ENCODE assay signal across 18 mouse cellular contexts in the genomic region with DNA sequence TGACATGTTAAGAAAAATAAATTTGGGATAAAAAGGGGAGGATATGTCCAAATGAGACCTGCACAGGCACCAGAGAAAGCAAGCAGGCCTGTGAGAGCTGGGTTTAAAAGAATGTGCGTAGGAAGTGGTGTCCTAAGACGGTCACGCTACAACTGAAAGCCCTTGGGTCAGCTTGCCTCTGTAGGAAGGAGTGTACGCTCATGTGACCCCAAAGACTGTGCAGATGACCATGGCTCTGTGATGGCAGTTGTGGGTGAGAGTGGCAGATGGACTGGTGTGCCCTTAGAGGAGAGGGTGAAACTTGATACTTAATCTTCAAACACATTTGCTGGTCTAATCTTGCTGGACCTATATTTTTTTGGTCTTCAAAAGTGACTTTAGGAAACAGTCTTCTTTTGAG.
DNase-seq lines count a peak whose midpoint lies in the region; ATAC-seq lines count a peak whose summit lies in the region.
"Had no signal": no experiment of that assay in that cellular context is flagged by ENCODE, and none has a peak within 500 bp of the region (broad histone marks: within the 10 kb centered on the region; RNA-seq: fewer than 3 reads in every experiment).

No protein-coding gene starts in this region.

- H3K27ac ChIP-seq in embryonic facial prominence, embryonic 13.5 days = 0 out of 2 replicates have a peak overlapping the region, but pooled peaks have one; percentile 30
- H3K27ac ChIP-seq in embryonic facial prominence, embryonic 10.5 days (replicated peaks) = no peak overlapping the region
- H3K27ac ChIP-seq in kidney, embryonic 14.5 days (ENCODE audit: low read depth, low read length) = no peak overlapping the region
- H3K27ac ChIP-seq in intestine, embryonic 15.5 days = no peak overlapping the region
- H3K27ac ChIP-seq: forebrain, embryonic 13.5 days; hindbrain, embryonic 15.5 days had no signal

- H3K4me1 ChIP-seq in embryonic facial prominence, embryonic 13.5 days = peaks cover 40% of the 10 kb centered on the region
- H3K4me1 ChIP-seq in embryonic facial prominence, embryonic 10.5 days = peaks cover 36% of the 10 kb centered on the region
- peaks cover 23% of the 10 kb centered on the region for H3K4me1 ChIP-seq in kidney, embryonic 14.5 days (ENCODE audit: control insufficient read depth, insufficient read depth, low read length)
- 0 out of 2 replicates have a peak, but pooled peaks cover 6% of the 10 kb centered on the region for H3K4me1 ChIP-seq in intestine, embryonic 15.5 days (replicated peaks)

- DNase-seq in embryonic facial prominence, embryonic 10.5 days (ENCODE audit: low spot score) = no peak
- no peak for DNase-seq in kidney, adult 18-20 months
- DNase-seq in layer of hippocampus, adult 9-11 months = peak; percentile 24
- no peak for DNase-seq in layer of hippocampus, adult 9-10 months (ENCODE audit: low spot score)
- DNase-seq: adrenal gland, postnatal 10 days; B cell, adult 2 months; cerebellum, adult 11-12 months; cerebellum, adult 9-10 months; cerebellum, postnatal 25 days; forebrain, postnatal 0 days; gastrocnemius, postnatal 36 days; heart, postnatal 36 days had no signal

- no peak overlapping the region for H3K9ac ChIP-seq in embryonic facial prominence, embryonic 13.5 days
- no peak overlapping the region for H3K9ac ChIP-seq in kidney, embryonic 14.5 days (ENCODE audit: low read depth, low read length)
- no peak overlapping the region for H3K9ac ChIP-seq in intestine, embryonic 15.5 days
- H3K9ac ChIP-seq: forebrain, embryonic 13.5 days; forebrain, postnatal 0 days; heart, embryonic 12.5 days; hindbrain, embryonic 15.5 days had no signal

- no peak overlapping the region for H3K4me2 ChIP-seq in embryonic facial prominence, embryonic 13.5 days
- no peak overlapping the region for H3K4me2 ChIP-seq in kidney, embryonic 14.5 days (replicated peaks; ENCODE audit: low read depth, low read length)
- H3K4me2 ChIP-seq in intestine, embryonic 15.5 days (replicated peaks) = no peak overlapping the region
- H3K4me2 ChIP-seq: forebrain, embryonic 13.5 days; heart, embryonic 12.5 days; hindbrain, embryonic 15.5 days had no signal

- no peaks in the 10 kb centered on the region for H3K9me3 ChIP-seq in embryonic facial prominence, embryonic 13.5 days
- H3K9me3 ChIP-seq in embryonic facial prominence, embryonic 10.5 days = no peaks in the 10 kb centered on the region
- H3K9me3 ChIP-seq in kidney, embryonic 14.5 days (ENCODE audit: control insufficient read depth, low read length) = no peaks in the 10 kb centered on the region; the same call in 1 of the 2 replicates
- no peaks in the 10 kb centered on the region for H3K9me3 ChIP-seq in intestine, embryonic 15.5 days
- H3K9me3 ChIP-seq: hindbrain, embryonic 15.5 days had no signal

- WGBS in embryonic facial prominence, embryonic 13.5 days = 71% methylated on average over 4 of the region's 4 CpGs
- WGBS in embryonic facial prominence, embryonic 10.5 days = 75% methylated on average over 4 of the region's 4 CpGs
- 48% methylated on average over 4 of the region's 4 CpGs for WGBS in kidney, embryonic 14.5 days
- WGBS in intestine, embryonic 15.5 days = 86% methylated on average over 4 of the region's 4 CpGs

- no peaks in the 10 kb centered on the region for H3K36me3 ChIP-seq in embryonic facial prominence, embryonic 13.5 days
- peaks cover 13% of the 10 kb centered on the region for H3K36me3 ChIP-seq in embryonic facial prominence, embryonic 10.5 days (replicated peaks)
- no peaks in the 10 kb centered on the region for H3K36me3 ChIP-seq in kidney, embryonic 14.5 days (ENCODE audit: control insufficient read depth, insufficient read depth, low read length)
- H3K36me3 ChIP-seq in intestine, embryonic 15.5 days = no peaks in the 10 kb centered on the region
- H3K36me3 ChIP-seq: heart, embryonic 12.5 days; hindbrain, embryonic 15.5 days had no signal

- ATAC-seq in embryonic facial prominence, embryonic 13.5 days (ENCODE audit: insufficient number of reproducible peaks, insufficient read depth, low FRiP score, low TSS enrichment, low read depth) = no peak
- ATAC-seq in kidney, embryonic 14.5 days (ENCODE audit: low FRiP score, low TSS enrichment) = peak; percentile 66; the same call in 1 of the 2 replicates
- no peak for ATAC-seq in intestine, embryonic 15.5 days
- ATAC-seq: forebrain, embryonic 13.5 days; forebrain, postnatal 0 days had no signal

- no peaks in the 10 kb centered on the region for H3K27me3 ChIP-seq in embryonic facial prominence, embryonic 13.5 days
- H3K27me3 ChIP-seq in embryonic facial prominence, embryonic 10.5 days (replicated peaks; ENCODE audit: low read depth, poor library complexity, severe bottlenecking) = no peaks in the 10 kb centered on the region
- no peaks in the 10 kb centered on the region for H3K27me3 ChIP-seq in kidney, embryonic 14.5 days (ENCODE audit: control insufficient read depth, insufficient read depth, low read length)
- H3K27me3 ChIP-seq in intestine, embryonic 15.5 days (replicated peaks) = no peaks in the 10 kb centered on the region
- H3K27me3 ChIP-seq: forebrain, embryonic 13.5 days; heart, embryonic 12.5 days; hindbrain, embryonic 15.5 days had no signal

- H3K4me3 ChIP-seq in embryonic facial prominence, embryonic 13.5 days = no peak overlapping the region
- no peak overlapping the region for H3K4me3 ChIP-seq in embryonic facial prominence, embryonic 10.5 days
- no peak overlapping the region for H3K4me3 ChIP-seq in kidney, embryonic 14.5 days (ENCODE audit: low read length)
- no peak overlapping the region for H3K4me3 ChIP-seq in intestine, embryonic 15.5 days (replicated peaks)
- H3K4me3 ChIP-seq: forebrain, embryonic 13.5 days; heart, embryonic 12.5 days; hindbrain, embryonic 15.5 days had no signal
